Mouse (Mus musculus): ENCODE results near the gene AC124108.1.
"Not testable (repeated sequence)": the region's sequence is repeated elsewhere in the genome, so short reads cannot be mapped to it uniquely, and the experiment has no call there.

AC124108.1 gene

GRCm38 (mm10) chr1:132191093-132191785 is at the start of gene AC124108.1, which contains the start of gene Lemd1:
Gene AC124108.1, plus strand, starts transcription at chr1:132191457.
Gene Lemd1, plus strand, starts transcription at chr1:132191431.
- DNase-seq (ENCODE audit: low spot score) = no peak

GRCm38 (mm10) chr1:132141753-132142152 is 49.5 kb upstream of the AC124108.1 start:
- no peak for DNase-seq (ENCODE audit: low spot score)

- DNase-seq (ENCODE audit: low spot score) = no peak
These were observed 48.2 kb upstream of the AC124108.1 start for GRCm38 (mm10) chr1:132143079-132143478.

GRCm38 (mm10) chr1:132143730-132144129 is 47.5 kb upstream of the AC124108.1 start:
- no peak for DNase-seq (ENCODE audit: low spot score)

GRCm38 (mm10) chr1:132144223-132144622 is 47.0 kb upstream of the AC124108.1 start:
- no peak for DNase-seq (ENCODE audit: low spot score)

GRCm38 (mm10) chr1:132144837-132145236 is 46.4 kb upstream of the AC124108.1 start:
- no peak for DNase-seq (ENCODE audit: low spot score)

GRCm38 (mm10) chr1:132145973-132146685 is 45.1 kb upstream of the AC124108.1 start:
- DNase-seq (ENCODE audit: low spot score) = no peak

GRCm38 (mm10) chr1:132149410-132149809 is 41.8 kb upstream of the AC124108.1 start:
- DNase-seq (ENCODE audit: low spot score) = no peak

- no peak for DNase-seq (ENCODE audit: low spot score)
These were observed 41.1 kb upstream of the AC124108.1 start for GRCm38 (mm10) chr1:132150171-132150570.

GRCm38 (mm10) chr1:132150817-132151601 is 40.2 kb upstream of the AC124108.1 start:
- DNase-seq (ENCODE audit: low spot score) = no peak

GRCm38 (mm10) chr1:132151908-132152307 is 39.3 kb upstream of the AC124108.1 start:
- no peak for DNase-seq (ENCODE audit: low spot score)

GRCm38 (mm10) chr1:132153086-132153690 is 38.1 kb upstream of the AC124108.1 start:
- DNase-seq (ENCODE audit: low spot score) = no peak

- no peak for DNase-seq (ENCODE audit: low spot score)
These were observed 37.6 kb upstream of the AC124108.1 start for GRCm38 (mm10) chr1:132153691-132154090.

GRCm38 (mm10) chr1:132155737-132156136 is 35.5 kb upstream of the AC124108.1 start:
- DNase-seq (ENCODE audit: low spot score) = peak; percentile 40

GRCm38 (mm10) chr1:132157016-132157781 is 34.1 kb upstream of the AC124108.1 start:
- peak; percentile 53 for DNase-seq (ENCODE audit: low spot score)

- no peak for DNase-seq (ENCODE audit: low spot score)
These were observed 33.4 kb upstream of the AC124108.1 start for GRCm38 (mm10) chr1:132157808-132158207.

GRCm38 (mm10) chr1:132158741-132159140 is 32.5 kb upstream of the AC124108.1 start:
- DNase-seq (ENCODE audit: low spot score) = no peak

- DNase-seq (ENCODE audit: low spot score) = no peak
These were observed 31.6 kb upstream of the AC124108.1 start for GRCm38 (mm10) chr1:132159681-132160080.

GRCm38 (mm10) chr1:132161211-132161880 is 29.9 kb upstream of the AC124108.1 start:
- no peak for DNase-seq (ENCODE audit: low spot score)

- DNase-seq (ENCODE audit: low spot score) = not testable (repeated sequence)
These were observed 28.6 kb upstream of the AC124108.1 start for GRCm38 (mm10) chr1:132162618-132163017.

Data from ovary, adult 18-20 months (tissue).